Mouse (Mus musculus): ENCODE results near the gene P2rx1.

P2rx1 gene

DNA sequence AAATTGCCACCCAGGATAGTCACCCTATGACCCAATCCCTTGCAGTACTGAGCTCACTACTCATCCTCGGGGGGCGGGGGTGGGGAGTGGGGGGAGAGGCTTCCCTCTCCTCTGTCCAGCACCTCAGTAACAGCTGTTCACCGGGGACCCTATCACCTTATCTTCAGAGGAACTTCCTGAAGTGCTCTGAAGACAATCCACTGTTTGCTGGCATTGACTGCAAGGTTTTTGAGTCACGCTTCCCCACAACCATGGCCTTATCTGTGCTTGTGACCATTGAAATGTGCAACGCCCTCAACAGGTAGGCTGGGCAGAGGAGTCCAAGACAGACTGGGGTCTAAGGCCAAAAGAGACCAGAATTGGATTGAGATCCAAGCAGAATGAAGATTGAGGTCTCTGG lies 11.1 kb upstream of the P2rx1 start:
- DNase-seq (ENCODE audit: low spot score in 2 of 2), result no peak

DNA sequence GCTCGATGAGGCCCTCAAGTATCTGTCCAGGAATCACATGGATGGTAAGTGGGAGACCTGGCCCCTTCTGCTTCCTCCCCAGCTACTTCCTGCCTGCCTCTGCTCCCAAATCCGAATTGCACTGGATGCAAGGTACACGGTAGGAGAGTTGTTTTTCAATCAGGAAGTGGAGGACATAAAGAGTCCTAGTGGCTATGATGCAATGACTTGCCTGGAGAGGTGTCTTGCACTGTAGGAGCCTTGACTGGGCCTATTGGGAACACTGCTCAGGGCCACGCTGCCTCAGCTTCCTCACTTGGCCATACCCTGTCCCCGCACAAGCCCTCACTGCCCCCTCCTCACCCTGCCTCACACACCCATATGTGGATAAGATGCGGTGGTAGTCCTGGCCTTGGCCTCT lies 9.9 kb upstream of the P2rx1 start:
- no peak for DNase-seq (ENCODE audit: low spot score in 2 of 2)

DNA sequence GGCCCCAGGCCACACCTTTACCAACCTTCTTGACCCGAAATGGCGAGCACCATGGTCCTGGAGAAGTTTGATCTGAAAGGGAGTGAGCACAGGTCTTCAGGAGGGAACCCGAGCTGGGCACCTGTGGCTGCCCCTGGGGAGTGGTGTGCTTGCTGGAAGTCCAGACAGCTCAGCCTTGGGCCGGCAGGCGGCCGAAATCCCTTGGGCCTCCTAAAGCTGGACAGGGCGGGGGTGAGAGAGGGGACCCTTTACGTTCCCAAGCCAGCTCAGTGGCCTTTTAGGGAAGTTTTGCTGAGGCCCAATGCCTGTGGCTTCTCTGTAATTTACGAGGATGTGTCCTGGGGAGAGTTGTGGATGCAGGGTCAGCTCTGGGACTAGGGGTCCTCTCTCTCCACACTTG lies 8.2 kb upstream of the P2rx1 start:
- no peak for DNase-seq (ENCODE audit: low spot score in 2 of 2)

DNA sequence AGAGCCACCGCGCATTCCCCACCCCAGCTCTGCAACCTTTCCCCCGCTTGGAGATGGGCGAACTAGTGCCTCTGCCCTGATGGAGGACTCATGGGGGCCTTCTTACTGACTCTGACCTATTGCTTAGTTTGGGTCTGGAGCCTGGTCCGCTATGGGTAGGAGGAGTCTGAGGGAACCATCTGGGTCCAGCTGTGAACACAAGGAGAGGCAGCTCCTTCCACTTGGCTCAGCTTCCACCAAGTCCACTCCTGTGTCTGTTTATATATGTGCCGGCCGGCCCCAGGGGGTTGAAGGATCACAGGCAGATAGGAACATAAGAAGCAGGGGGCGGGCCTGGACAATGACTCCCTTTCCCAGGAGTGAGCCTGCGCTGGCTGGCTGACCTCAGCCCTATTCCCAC lies 6.9 kb upstream of the P2rx1 start:
- DNase-seq (ENCODE audit: low spot score in 2 of 2), result peak; percentile 48 to 61

DNA sequence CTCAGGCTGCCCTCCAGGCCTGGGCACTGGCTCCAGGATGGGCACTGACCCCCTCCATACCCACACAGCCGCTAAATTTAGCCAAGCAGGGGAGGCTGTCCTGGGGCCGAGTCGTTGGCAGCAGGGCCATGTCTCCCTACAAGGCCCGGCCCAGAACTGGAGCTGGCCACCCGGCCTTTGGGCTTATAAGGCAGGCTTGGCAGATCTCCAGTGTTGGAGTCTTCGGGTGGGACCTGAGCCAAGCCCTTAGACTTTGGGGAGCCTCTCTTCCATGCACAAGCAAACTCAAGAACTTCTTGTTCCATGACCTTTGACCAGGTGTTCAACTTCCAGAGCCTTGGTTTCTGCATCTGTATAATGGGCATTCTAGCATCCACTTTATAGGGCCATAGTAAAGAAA lies 2.6 kb upstream of the P2rx1 start:
- no peak for DNase-seq (ENCODE audit: low spot score in 2 of 2)

DNA sequence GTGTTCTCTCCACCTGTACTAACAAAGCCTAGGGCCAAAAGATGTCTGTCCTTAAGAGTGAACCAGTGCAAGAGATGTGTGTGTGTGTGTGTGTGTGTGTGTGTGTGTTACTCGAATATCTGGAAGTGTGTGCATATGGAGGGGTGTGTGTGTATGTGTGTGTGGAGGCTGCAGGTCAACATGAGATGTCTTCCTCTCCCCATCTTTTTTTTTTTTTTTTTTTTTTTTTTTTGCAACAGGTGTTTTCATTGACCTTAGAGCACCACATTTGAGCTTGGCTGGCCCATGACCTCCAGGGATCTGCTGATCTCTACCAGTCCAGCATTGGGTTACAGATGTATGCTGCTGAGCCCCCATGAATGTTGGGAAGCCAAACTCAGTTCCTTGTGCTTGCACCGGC lies 2.1 kb upstream of the P2rx1 start:
- no peak for DNase-seq (ENCODE audit: low spot score in 2 of 2)

DNA sequence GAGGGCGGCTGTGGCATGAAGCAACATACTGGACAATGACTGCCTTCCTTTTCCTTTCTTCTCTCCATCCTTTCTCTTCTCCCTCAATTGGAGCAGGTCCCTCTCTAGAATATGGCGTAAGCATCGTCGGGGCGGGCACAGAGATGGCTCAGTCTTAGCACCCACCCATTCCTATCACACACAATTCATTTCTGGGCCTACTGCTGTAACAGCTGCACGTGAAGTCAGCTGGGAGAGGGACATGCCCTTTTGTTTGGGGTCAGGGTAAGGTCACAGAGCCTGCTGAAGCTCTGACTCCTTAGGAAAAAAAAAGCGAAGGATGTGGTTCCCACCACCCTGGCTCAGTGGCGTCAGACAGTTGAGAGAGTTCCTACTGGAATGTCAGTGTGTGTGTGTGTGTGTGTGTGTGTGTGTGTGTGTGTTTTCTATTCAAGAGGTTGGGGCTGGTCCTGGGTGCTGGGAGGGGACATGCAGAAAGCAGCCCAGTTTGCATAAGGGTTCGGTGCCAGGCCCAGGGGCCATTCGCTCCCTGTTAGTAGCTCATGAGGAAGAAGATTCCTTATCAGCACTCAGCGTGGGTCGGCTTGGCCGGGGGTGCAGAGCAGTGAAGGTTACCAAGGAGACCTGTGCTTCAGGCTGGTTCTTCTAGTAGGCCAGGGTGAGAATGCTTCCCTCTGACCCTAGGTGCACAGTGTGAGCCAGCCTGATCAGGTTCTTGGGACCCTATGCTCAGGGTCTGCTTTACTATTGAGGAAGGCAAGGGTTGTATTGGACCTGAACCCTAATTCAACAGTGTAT lies 1.2 kb upstream of the P2rx1 start:
- DNase-seq (ENCODE audit: low spot score in 2 of 2), result no peak

DNA sequence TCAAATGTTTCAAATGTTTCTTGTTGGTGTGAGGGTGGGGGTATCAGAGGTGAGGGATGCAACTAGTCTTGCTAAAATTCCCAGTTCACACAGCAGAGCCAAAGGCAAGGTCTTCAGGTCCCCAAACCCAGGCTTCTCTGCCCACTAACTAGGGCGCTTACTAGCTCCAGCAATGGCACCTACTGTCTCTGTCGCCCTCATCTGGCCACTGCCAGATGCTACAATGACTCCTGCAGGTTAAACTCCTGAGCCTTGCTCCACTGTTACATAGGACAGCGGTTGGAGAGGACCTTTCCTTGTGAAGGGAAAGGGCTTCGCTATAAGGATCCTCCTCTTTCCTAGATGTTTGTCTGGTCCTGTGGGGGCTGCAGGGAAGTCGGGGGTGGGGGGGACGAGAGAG lies 2.1 kb downstream of the P2rx1 start:
- DNase-seq (ENCODE audit: low spot score in 2 of 2), result peak in 1 of 2 experiments; percentile 74

DNA sequence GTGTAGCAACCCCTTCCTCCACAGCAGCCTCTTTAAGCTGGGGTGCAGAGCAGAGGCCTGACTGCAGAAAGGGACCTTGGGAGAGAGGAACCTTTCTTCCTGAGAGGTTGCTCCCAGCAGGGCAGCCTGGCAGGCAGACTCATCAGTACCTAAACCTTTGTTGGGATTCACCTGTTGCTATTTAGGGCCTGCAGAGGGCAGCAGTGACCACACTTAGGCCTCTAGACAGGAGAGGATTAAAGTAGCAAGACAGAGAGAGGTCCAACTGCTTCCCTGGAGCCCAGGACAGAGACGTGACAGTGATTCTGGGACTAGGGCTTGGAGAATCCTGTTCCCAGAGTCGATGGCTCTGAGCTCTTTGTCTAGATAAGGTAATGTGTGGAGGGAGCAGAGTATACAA lies 7.5 kb downstream of the P2rx1 start:
- DNase-seq (ENCODE audit: low spot score in 2 of 2), result peak in 1 of 2 experiments; percentile 52

DNA sequence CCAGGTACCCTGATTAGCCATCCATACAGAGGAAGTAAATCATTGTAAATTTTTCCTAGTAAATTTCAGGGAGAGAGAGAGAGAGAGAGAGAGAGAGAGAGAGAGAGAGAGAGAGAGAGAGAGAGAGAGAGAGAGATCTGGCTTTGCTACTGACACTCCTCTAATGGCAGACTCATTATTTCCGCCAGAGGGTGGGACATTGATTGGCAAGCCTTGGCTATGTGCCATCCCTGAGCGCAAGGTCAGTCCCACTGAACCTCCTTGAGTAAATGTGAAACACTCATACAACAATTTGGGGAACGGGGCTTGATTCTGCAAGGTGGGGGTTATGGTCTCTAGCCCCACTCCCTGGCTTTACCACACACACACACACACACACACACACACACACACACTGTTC lies 8.2 kb downstream of the P2rx1 start:
- no peak for DNase-seq (ENCODE audit: low spot score in 2 of 2)

DNA sequence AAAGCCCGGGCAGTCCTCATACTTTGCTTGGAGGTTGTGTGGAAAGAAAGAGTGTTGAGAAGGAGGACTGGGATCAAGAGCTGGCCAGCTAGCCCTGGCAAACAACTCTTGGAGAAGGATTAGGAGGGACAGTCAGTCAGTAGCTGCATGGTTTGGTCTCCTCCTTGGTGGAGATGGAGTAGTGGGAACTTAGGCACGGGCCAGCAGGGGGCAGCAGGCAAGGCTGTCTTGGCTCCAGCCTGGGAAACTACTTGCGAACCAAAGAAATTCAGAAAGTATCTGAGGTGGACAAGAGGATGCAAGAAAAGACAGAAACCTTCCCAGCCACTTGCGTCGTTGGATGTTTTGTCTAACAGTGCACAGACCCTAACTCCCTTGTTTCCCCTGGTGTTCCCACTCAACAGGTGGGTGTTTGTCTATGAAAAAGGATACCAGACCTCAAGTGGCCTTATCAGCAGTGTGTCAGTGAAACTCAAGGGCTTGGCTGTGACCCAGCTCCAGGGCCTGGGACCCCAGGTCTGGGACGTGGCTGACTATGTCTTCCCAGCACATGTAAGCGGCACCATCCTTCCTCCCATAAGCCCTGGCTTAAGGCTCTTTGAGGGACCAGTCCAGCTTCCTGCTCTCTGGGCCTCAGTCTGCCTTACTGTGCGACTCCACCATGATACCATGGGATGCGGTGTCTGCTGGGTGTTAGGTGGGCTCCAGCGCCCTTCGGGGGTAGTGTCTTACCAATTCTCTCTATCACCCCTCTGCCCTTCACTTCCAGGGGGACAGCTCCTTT lies 9.0 kb downstream of the P2rx1 start:
- peak in 1 of 2 experiments; percentile 50 for DNase-seq (ENCODE audit: low spot score in 2 of 2)

DNA sequence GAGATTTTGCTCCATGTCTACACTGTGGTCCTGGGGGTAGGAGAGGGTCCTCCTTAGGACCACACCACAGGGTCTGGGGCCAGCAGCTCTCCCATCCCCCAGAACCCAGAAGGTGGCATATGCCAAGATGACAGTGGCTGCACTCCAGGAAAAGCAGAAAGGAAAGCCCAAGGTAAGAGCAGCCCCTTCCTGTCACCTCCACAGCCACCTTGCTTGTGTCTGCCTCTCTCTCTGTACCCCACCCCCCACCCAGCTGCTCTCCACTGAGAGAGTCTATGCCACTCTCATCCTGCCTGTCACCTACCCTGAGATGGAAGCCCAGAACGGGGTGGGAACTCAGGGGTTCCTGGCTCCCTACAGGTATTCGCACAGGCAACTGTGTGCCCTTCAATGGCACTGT lies 9.9 kb downstream of the P2rx1 start:
- no peak for DNase-seq (ENCODE audit: low spot score in 2 of 2)

DNA sequence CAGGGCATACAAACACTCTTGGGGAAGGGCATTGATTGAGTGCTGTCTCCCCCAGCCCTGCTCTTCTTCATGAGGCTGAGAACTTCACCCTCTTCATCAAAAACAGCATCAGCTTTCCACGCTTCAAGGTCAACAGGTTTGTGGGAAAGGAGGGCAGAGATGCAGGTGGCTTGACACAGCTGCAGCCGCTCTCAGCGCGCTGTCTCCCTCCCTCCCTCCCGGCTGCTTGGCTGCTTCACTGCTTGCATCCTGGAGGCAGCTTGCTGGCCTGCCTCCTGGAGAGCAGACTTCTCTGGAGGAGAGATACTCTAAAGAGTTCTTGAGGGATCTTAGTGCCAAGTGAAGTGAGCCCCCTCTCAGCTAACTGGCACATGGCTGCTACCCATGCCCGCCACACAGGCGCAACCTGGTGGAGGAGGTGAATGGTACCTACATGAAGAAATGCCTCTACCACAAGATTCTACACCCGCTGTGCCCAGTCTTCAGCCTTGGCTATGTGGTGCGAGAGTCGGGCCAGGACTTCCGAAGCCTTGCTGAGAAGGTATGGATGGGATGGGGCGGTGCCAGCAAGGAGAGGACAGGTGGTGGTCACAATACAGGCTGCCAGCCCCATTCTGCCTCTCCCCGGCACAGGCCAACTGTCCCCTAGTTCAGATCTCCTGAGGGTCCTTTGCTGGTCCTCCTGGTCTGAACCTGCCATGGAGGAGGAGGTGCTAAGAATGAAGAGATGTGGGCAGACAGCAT lies 10.8 kb downstream of the P2rx1 start:
- DNase-seq (ENCODE audit: low spot score in 2 of 2), result no peak

DNA sequence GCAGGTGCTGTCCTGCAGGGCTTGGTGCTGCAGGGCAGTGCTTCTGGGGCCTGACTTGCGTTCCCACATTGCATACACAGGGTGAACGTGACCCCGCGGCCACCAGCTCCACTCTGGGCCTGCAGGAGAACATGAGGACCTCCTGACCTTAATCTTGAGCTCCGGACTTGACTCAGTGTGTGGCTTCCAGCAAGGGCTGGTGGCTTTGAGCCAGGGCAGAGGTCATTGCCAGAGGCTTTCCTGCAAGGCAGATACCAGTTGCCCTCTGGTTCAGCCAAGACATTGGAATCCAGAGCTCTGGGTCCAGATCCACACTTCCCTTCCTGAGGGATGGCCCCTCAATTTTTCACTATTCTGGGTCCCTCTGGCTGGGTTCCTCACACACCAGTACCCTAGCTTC lies 15.1 kb downstream of the P2rx1 start:
- no peak for DNase-seq (ENCODE audit: low spot score in 2 of 2)

DNA sequence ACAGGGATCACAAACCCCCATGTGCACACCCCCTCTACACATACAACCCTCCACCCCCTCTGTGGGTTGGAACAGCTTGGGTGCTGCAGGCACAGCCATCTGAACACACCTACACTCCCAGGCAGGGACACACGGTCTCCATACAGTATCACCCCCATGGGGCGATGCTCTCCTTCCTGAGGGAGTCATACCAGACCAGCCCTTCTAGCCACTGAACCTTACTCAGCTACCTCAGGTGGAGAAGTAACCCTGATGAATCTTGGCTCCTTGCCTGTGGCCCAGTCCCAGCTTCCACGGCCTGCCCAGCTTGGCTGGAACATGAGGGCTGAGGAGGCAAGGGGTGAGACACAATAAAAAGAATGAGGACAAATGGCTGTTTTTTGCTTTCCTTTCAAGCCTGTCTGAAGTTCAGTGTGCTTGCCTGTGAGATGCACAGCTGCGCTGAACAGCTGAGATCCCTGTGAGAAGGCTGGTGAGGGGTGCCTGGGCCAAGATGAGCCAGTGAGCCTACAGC lies 16.0 kb downstream of the P2rx1 start:
- DNase-seq (ENCODE audit: low spot score in 2 of 2), result no peak

DNA sequence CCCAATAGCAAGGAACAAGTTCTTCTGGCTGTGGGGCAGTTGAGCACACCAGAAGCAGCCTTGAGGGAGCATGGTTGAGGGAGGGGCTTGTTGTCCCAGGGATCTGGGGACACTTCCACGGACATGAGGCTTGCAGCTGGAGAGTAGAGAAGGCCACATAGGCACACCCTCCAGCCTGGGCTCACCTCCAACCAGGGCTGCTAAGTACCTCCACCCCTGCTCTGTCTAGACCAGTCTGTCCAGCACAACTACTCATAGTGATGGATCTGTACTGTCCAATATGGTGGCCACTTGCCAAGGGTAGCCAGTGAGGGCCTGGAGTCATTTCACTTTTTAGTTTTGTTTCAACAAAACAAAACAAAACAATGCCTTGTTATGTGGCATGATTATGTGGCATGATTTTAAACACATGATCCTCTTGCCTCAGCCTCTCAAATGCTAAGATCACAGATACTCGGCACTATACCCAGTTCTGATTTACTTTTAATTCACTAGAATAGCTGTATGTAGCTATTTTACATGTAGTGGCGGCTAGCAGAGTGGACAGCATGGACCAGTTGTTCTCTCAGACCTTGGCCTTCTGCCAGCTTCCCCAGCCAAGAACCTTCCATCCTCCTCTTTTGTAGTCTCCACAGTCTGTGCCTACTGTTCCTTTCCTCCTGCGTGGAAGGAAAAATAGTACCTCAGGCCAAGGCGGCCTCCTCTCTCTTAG lies 16.6 kb downstream of the P2rx1 start:
- DNase-seq (ENCODE audit: low spot score in 2 of 2), result peak; percentile 67

DNA sequence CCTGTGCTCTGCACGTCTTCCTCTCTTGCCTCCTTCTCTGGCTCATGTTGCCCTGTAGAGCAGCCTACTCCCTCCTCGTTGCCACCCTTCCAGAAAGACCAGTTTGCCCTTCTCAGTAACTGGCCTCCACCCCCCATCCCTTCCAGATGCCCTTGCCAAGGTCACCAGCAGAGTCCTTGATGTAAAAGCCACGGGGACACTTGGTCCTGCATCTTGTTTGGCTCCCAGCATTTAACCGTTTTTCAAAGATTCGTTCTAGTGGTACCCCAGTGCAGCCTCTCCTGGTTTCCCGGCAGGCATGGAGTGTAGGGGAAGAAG lies 17.2 kb downstream of the P2rx1 start:
- DNase-seq (ENCODE audit: low spot score in 2 of 2), result no peak

DNA sequence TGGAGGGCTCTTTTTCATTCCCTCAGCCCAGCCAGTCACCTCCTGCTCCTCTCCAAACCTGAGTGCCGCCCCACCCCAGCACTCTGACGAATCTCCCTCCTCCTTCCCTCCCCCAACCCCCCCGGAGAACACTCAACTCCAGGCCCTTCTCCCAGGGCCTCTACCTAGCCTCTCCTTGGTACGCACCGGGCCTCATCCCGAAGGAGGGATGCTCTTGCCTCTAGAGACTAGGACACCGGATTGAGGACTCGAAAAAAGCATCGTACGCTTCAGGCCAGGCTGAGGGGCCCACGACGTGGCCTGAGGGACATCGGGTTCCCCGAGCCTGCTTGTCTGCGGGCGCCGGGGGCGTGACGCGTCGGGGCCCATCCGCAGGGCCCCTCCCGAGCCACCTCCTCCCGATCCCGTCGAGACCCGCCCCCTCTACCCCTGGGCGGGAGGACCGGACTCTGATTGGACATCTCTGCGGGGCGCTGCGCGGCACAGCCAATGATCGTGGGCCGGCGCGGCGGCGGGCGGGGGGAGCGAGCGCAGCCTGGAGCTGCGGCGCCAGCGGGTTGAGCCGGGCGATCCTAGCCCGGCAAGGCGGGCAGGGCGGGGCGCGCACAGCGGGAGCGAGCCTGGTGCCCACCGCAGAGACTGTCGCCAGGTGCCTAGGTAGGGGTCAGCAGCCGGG lies 19.7 kb downstream of the P2rx1 start, which contains the start of gene Camkk1:
TSS of gene Camkk1 (plus strand) at position 538 of the 676 bp plus-strand sequence.
- DNase-seq (ENCODE audit: low spot score in 2 of 2), result peak; percentile 91 to 92

DNA sequence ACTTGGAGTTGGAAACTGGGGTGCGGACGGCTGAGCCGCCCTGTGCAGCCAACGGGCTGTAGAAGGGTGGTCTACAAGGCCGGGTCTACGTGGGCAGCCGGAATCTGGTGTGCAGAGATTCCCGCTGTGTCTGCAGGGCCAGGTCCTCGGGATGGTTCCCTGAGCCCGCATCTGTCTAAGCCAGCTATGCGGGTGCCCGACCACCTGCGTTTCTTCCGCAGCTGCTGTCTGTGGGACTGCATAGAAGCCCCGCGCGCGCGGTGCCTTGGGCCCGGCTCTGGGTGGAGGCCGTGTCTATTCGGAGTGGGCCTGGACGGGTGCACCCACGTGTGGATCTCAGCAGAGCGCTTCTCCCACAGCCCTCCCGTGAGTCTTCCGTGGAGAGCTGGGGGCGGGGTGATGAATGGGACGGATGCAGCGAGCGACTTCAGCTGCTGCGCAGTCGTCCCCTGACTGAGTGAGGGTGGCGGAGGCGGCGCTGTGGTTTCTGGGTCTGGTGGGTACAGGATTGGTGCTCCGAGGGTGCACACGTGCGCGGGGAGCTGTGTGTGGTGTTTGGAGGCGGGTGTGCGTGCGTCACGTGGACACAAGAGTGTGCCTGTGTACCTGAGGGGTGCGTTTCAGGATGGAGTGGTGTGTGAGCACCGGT lies 20.4 kb downstream of the P2rx1 start:
- DNase-seq (ENCODE audit: low spot score in 2 of 2), result no peak

DNA sequence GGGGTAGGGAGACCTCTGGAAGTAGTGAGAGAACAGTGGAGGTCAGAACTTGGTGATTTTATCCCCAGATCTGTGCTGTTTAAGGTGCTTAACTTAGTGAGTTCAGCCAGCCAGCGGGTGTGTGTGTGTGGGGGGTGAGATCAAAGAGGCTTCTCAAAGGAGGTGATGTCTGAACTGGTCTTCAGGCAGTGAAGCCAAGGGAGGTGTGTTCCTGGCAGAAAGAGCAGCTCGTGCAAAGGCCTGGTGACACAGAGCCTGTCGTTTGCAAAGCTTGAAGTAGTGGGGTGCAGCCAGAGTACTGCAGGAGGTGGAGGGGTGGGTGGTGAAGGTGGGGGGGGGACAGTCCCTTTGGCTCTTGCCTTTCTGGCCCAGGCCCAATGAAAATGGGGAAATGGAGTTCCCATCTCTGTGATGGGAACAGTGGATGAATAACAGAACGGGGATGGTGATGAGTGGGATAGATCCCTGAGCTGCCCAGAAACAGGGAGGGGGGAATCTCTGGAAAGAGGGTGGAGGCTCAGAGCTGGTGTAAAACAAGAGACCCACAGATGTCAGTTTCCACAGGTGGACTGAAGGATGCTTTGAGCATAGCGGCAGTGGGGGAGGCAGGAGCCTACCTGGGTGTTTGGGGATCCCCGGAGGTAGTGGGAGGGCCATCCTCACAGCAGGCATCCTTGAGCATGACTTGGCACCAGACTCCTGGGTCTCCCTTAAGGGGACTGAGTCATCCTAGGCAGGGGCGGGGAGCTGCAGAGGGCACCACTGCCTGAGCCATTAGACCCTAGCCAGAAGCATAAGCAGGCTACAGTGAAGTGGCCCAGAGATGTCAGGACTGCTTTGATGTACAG lies 22.3 kb downstream of the P2rx1 start:
- DNase-seq (ENCODE audit: low spot score in 2 of 2), result no peak
